Mouse (Mus musculus): ENCODE data around the gene Rock2. TPM values are rescaled to one million over a fixed set of nuclear protein-coding genes. Genes with fewer than 3 reads are reported as not detected.

Gene Rock2
- total and polyA plus RNA-seq, 3 experiments = 3.5 to 78.0 (median 59.7) TPM

- ATAC-seq (ENCODE audit: extremely low read depth, insufficient number of reproducible peaks, low FRiP score, poor library complexity, severe bottlenecking) (no peak), DNase-seq (ENCODE audit: low spot score) (no peak)
- no peaks in the 10 kb centered on the region for H3K9me3 ChIP-seq (replicated peaks)
- no peak overlapping the region for H3K4me3 ChIP-seq (ENCODE audit: low read depth, low read length)
- peaks cover 52% of the 10 kb centered on the region for H3K27me3 ChIP-seq (ENCODE audit: insufficient read depth, low read length)
- no peaks in the 10 kb centered on the region for H3K4me1 ChIP-seq (ENCODE audit: insufficient read depth, low read depth, low read length)
- no peak for TF ChIP-seq GATA2 (IDR thresholded peaks at IDR 0.05; ENCODE audit: borderline replicate concordance, low read depth, low read length)
- H3K36me3 ChIP-seq (replicated peaks) = no peaks in the 10 kb centered on the region
Observed at GRCm38 (mm10) chr12:16880077-16880476, 14.6 kb upstream of the Rock2 start.

GRCm38 (mm10) chr12:16882442-16882841 lies 12.3 kb upstream of the Rock2 start:
- Histone ChIP-seq H3K4me3 (ENCODE audit: low read depth, low read length) (no peak overlapping the region), H3K27me3 (ENCODE audit: insufficient read depth, low read length) (peaks cover 42% of the 10 kb centered on the region), H3K36me3 (replicated peaks) (no peaks in the 10 kb centered on the region), H3K9me3 (replicated peaks) (no peaks in the 10 kb centered on the region), H3K4me1 (ENCODE audit: insufficient read depth, low read depth, low read length) (no peaks in the 10 kb centered on the region)
- DNase-seq (ENCODE audit: low spot score) (no peak), ATAC-seq (ENCODE audit: extremely low read depth, insufficient number of reproducible peaks, low FRiP score, poor library complexity, severe bottlenecking) (no peak)
- no peak for TF ChIP-seq POLR2AphosphoS5 (IDR thresholded peaks at IDR 0.05; ENCODE audit: insufficient replicate concordance, low read depth, low read length)
- no peak for TF ChIP-seq GATA1 (IDR thresholded peaks at IDR 0.05; ENCODE audit: borderline replicate concordance, low read length)
- TF ChIP-seq TAL1 (conservative IDR thresholded peaks at IDR 0.05; ENCODE audit: low read depth, low read length) = no peak
- no peak for TF ChIP-seq CTCF (IDR thresholded peaks at IDR 0.05; ENCODE audit: low read depth, low read length)
- TF ChIP-seq GATA2 (IDR thresholded peaks at IDR 0.05; ENCODE audit: borderline replicate concordance, low read depth, low read length) = no peak

- TF ChIP-seq GATA2 (IDR thresholded peaks at IDR 0.05; ENCODE audit: borderline replicate concordance, low read depth, low read length) (no peak), GATA1 (IDR thresholded peaks at IDR 0.05; ENCODE audit: borderline replicate concordance, low read length) (no peak), CTCF (IDR thresholded peaks at IDR 0.05; ENCODE audit: low read depth, low read length) (no peak), TAL1 (conservative IDR thresholded peaks at IDR 0.05; ENCODE audit: low read depth, low read length) (no peak), POLR2AphosphoS5 (IDR thresholded peaks at IDR 0.05; ENCODE audit: insufficient replicate concordance, low read depth, low read length) (no peak)
- H3K9me3 ChIP-seq (replicated peaks) = no peaks in the 10 kb centered on the region
- H3K36me3 ChIP-seq (replicated peaks) = no peaks in the 10 kb centered on the region
- H3K4me3 ChIP-seq (ENCODE audit: low read depth, low read length) = no peak overlapping the region
- H3K4me1 ChIP-seq (ENCODE audit: insufficient read depth, low read depth, low read length) = no peaks in the 10 kb centered on the region
- no peak for ATAC-seq (ENCODE audit: extremely low read depth, insufficient number of reproducible peaks, low FRiP score, poor library complexity, severe bottlenecking)
- H3K27me3 ChIP-seq (ENCODE audit: insufficient read depth, low read length) = peaks cover 44% of the 10 kb centered on the region
- no peak for DNase-seq (ENCODE audit: low spot score)
Observed at GRCm38 (mm10) chr12:16883111-16883510, 11.6 kb upstream of the Rock2 start.

- no peak for DNase-seq (ENCODE audit: low spot score)
- no peaks in the 10 kb centered on the region for H3K4me1 ChIP-seq (ENCODE audit: insufficient read depth, low read depth, low read length)
- ATAC-seq (ENCODE audit: extremely low read depth, insufficient number of reproducible peaks, low FRiP score, poor library complexity, severe bottlenecking) = no peak
- no peak overlapping the region for H3K4me3 ChIP-seq (ENCODE audit: low read depth, low read length)
- no peaks in the 10 kb centered on the region for H3K36me3 ChIP-seq (replicated peaks)
- TF ChIP-seq GATA1 (IDR thresholded peaks at IDR 0.05; ENCODE audit: borderline replicate concordance, low read length) = no peak
- TF ChIP-seq GATA2 (IDR thresholded peaks at IDR 0.05; ENCODE audit: borderline replicate concordance, low read depth, low read length) = no peak
- no peaks in the 10 kb centered on the region for H3K9me3 ChIP-seq (replicated peaks)
- H3K27me3 ChIP-seq (ENCODE audit: insufficient read depth, low read length) = peaks cover 50% of the 10 kb centered on the region
Observed at GRCm38 (mm10) chr12:16884534-16884933, 10.2 kb upstream of the Rock2 start.

- Histone ChIP-seq H3K9me3 (replicated peaks) (no peaks in the 10 kb centered on the region), H3K4me1 (ENCODE audit: insufficient read depth, low read depth, low read length) (no peaks in the 10 kb centered on the region), H3K4me3 (ENCODE audit: low read depth, low read length) (no peak overlapping the region), H3K27me3 (ENCODE audit: insufficient read depth, low read length) (peaks cover 41% of the 10 kb centered on the region), H3K36me3 (replicated peaks) (no peaks in the 10 kb centered on the region)
- no peak for ATAC-seq (ENCODE audit: extremely low read depth, insufficient number of reproducible peaks, low FRiP score, poor library complexity, severe bottlenecking)
- DNase-seq (ENCODE audit: low spot score) = no peak
- TF ChIP-seq GATA1 (IDR thresholded peaks at IDR 0.05; ENCODE audit: borderline replicate concordance, low read length) = no peak
- no peak for TF ChIP-seq POLR2AphosphoS5 (IDR thresholded peaks at IDR 0.05; ENCODE audit: insufficient replicate concordance, low read depth, low read length)
- no peak for TF ChIP-seq CTCF (IDR thresholded peaks at IDR 0.05; ENCODE audit: low read depth, low read length)
- TF ChIP-seq TAL1 (conservative IDR thresholded peaks at IDR 0.05; ENCODE audit: low read depth, low read length) = no peak
- no peak for TF ChIP-seq GATA2 (IDR thresholded peaks at IDR 0.05; ENCODE audit: borderline replicate concordance, low read depth, low read length)
Observed at GRCm38 (mm10) chr12:16886354-16886753, 8.3 kb upstream of the Rock2 start.

- Histone ChIP-seq H3K4me3 (ENCODE audit: low read depth, low read length) (no peak overlapping the region), H3K4me1 (ENCODE audit: insufficient read depth, low read depth, low read length) (peaks cover 36% of the 10 kb centered on the region), H3K36me3 (replicated peaks) (no peaks in the 10 kb centered on the region), H3K9me3 (replicated peaks) (no peaks in the 10 kb centered on the region), H3K27me3 (ENCODE audit: insufficient read depth, low read length) (peaks cover 12% of the 10 kb centered on the region)
- TF ChIP-seq GATA1 (IDR thresholded peaks at IDR 0.05; ENCODE audit: borderline replicate concordance, low read length) (no peak), GATA2 (IDR thresholded peaks at IDR 0.05; ENCODE audit: borderline replicate concordance, low read depth, low read length) (no peak), TAL1 (conservative IDR thresholded peaks at IDR 0.05; ENCODE audit: low read depth, low read length) (no peak), POLR2AphosphoS5 (IDR thresholded peaks at IDR 0.05; ENCODE audit: insufficient replicate concordance, low read depth, low read length) (no peak), CTCF (IDR thresholded peaks at IDR 0.05; ENCODE audit: low read depth, low read length) (no peak)
- DNase-seq (ENCODE audit: low spot score) = no peak
- ATAC-seq (ENCODE audit: extremely low read depth, insufficient number of reproducible peaks, low FRiP score, poor library complexity, severe bottlenecking) = no peak
Observed at GRCm38 (mm10) chr12:16893039-16893438, 1.7 kb upstream of the Rock2 start.
